Mouse (Mus musculus): ENCODE measurements around the gene Urah.

The Urah gene

DNA sequence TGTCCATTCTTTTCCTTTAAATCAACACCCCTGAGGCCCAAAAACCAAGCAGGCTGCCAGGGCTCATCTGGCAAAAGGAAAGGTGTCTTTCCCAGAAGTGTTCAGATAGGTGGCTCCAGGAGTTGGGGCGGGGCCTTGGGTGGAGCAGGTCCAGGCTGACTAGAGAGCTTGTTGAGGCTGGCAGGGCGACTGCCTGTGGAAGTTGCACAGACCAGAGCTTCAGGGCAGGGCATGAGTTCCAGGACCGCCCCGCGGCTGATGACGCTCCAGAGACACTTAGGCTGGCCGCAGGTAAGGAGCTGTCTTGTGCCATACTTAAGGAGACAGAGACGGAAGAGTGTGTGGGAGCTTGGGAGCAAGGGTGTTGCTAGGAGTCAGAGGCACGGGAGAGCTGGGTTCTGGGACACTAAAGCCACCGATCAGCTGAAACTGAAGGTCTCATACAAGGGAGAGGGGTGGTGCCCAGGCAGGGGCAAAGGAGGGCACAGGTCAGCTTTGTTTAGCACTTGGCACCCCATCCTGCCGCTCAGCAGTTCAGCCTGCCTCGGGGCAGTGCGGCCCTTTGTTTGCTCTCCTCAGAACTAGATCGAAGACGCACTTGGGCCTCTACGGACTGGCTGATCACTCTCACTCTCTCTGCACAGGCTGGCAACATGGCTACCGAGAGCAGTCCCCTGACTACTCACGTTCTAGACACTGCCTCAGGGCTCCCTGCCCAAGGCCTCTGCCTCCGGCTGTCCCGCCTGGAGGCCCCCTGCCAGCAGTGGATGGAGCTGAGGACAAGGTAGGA lies at the start of gene Urah:
Gene Urah (plus strand): TSS at position 51 of the 790 bp plus-strand sequence.
- peak; percentile 74 for DNase-seq (ENCODE audit: low spot score)

- no peak for DNase-seq (ENCODE audit: low spot score)
These were observed 47.3 kb upstream of the Urah start, which contains the start of gene Syce1 for GRCm38 (mm10) chr7:140787406-140788052. Gene Syce1, minus strand, starts transcription at chr7:140787852.

GRCm38 (mm10) chr7:140788053-140788435 lies 46.8 kb upstream of the Urah start:
- no peak for DNase-seq (ENCODE audit: low spot score)

DNA sequence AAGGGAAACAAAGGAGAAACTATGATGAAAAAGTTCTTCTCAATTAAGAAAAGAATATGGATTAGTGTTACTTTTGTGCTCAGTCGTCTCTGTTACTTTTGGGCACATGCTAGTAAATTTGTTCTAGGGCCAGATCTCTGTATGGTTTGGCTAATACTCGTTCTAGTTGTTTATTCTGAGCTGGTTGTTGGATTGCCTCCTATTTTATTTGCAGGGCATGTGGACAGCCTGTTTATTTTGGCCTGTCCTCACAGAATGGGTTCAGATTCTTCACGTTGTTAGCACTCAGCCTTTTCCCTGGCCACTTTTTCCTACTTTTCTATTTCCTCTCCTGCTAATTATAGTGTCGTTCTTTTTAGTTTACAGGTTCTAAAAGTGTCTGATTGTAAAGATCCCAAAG lies 41.3 kb upstream of the Urah start:
- no peak for DNase-seq (ENCODE audit: low spot score)

DNA sequence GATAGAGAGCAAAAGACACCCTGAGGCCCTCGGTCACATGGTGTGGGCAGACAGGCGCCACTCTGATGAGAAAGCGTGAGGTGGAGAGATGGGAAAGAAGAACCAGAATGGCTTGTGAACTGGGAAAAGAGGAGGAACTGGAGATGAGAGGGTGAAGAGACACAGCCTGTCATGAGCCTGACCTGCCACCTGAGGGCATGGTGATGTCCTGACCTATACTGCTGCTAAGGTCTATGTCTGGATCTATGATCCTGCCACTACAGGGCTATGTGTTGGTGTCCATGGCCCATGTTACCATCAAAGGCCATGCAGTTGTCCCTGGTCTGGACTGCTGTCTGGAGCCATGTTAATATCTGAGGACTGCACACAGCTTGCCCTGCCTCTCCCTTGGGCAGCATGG lies 37.2 kb upstream of the Urah start:
- no peak for DNase-seq (ENCODE audit: low spot score)

DNA sequence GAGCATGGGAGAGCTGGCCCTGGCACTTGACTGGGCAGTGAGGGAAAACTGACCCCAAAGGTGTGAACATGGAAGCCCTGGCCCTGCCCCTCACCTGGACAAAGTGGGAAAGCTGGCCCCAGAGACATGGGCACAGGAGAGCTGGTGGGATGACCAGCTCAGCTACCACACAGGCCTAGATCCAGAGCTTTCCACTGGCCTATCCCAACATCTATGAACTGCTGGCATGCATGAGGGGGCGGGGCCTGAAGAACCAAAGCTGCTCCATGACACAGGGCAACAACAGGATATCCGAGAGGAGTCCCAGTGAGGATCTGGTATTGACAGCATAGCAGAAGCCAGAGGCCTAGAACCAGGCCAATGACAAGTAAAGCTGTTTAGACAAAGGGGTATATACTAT lies 36.6 kb upstream of the Urah start:
- DNase-seq (ENCODE audit: low spot score) = no peak

GRCm38 (mm10) chr7:140802629-140803028 lies 32.2 kb upstream of the Urah start:
- no peak for DNase-seq (ENCODE audit: low spot score)

- peak; percentile 59 for DNase-seq (ENCODE audit: low spot score)
These were observed 29.1 kb upstream of the Urah start for GRCm38 (mm10) chr7:140805704-140806103.

DNA sequence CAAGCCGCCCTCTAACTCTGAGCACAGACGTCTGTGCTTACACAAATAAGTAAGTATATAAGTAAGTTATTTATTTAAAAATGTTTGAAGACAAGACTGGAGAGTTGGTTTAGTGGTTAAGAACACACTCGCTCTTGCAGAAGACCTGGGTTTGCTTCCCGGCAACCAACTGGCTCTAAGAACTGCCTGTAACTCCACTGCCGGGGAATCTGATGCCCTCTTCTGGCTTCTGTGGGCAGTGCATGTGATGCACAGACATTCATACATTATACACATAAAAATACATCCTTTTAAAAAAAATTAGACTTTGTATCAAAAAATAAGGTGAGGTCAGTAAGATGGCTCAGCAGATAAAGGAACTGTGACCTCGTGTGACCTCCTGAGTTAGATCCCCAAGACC lies 24.3 kb upstream of the Urah start:
- DNase-seq (ENCODE audit: low spot score) = no peak

- no peak for DNase-seq (ENCODE audit: low spot score)
These were observed 23.1 kb upstream of the Urah start for GRCm38 (mm10) chr7:140811714-140812113.

- no peak for DNase-seq (ENCODE audit: low spot score)
These were observed 22.0 kb upstream of the Urah start for GRCm38 (mm10) chr7:140812850-140813249.

DNA sequence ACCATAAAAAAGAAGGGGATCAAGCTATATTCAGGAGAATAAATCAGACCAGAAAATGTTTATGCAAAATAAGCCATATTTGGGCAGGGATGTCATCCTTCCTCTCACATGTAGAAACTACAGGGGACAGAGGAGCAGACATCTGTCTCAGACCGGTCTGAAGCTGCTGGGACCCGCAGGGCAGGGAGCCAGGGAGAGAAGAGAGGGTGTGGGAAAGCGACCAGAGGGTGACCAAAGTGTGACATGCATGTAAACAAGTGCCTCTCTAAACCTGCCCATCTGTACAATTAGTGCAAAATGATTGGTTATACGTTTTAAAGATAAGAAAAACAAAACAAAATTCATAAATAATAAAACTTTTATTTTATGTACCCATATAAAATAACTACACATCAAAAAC lies 14.6 kb upstream of the Urah start:
- no peak for DNase-seq (ENCODE audit: low spot score)

GRCm38 (mm10) chr7:140821305-140821652 lies 13.5 kb upstream of the Urah start:
- DNase-seq (ENCODE audit: low spot score) = no peak

DNA sequence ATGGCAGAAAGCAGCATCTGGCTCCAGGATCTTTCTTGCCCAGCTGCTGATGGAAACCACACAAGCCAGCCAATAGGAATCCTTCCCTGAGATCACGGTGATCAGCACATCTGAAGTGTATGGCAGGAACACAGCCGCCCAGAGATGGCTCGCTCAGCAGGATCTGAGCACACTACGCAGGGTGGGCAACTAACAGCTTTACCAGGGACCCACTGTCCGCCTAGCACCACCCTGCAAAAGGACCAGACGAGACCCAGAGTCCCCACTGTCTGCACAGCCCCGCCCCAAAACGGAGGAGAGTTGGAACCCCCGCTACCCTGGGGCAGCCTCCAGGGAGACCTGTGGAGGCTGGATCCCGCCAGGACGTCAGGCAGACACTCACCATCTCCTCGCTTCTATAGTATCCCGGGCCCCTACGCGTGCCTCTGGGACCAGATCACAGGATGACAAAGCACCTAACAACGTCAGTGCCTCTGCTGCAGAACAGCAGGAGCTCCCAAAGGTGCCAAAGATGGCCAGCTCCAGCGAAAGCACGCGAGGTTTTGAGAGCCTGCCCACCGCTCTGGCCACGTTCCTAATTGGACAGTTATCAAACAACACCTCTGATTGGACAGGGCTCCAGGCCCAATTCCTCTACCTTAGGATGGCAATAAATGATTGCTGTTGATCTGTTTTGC lies 13.0 kb upstream of the Urah start, which contains the start of gene Zfp941:
Gene Zfp941 (minus strand): TSS at position 526 of the 677 bp plus-strand sequence.
- DNase-seq (ENCODE audit: low spot score) = no peak

DNA sequence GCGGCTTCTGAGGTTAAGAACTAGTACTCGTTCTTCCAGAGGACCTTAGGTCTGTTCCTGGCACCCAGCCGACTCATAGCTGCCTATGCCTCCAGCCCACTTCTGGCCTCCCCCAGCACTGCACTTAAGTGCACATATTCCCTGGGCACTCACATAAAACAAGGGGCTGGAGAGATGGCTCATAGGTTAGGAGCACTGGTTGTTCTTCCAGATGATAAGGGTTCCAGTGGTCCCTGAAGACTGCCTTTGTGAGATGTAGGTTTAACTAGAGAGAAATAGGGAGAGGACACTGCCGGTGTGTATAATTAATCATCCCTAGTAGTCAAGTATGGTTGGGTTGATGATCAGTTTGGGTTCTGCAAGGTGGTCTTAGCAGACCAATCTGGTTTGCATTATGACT lies 12.1 kb upstream of the Urah start:
- no peak for DNase-seq (ENCODE audit: low spot score)

GRCm38 (mm10) chr7:140828171-140828881 lies 6.5 kb upstream of the Urah start:
- DNase-seq (ENCODE audit: low spot score) = peak; percentile 60

DNA sequence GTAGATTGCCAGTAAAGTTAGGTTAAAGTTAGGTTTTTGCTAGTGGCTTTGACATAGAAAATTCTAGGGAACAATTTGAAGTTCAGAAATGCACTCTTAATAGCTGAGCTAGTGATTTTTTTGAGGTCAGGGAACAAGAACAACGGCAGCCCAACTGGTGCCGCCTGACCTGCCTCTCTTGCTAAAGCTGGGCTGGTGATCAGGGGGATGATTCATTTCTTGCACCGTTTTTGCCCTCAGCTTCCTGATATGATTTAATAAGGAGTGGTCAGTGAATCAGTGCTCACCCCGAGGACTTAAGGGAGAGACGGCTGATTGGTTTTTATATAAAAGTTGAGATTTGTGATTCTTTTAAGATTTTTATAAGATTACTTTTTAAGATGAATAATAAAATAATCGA lies 3.4 kb upstream of the Urah start:
- DNase-seq (ENCODE audit: low spot score) = no peak

DNA sequence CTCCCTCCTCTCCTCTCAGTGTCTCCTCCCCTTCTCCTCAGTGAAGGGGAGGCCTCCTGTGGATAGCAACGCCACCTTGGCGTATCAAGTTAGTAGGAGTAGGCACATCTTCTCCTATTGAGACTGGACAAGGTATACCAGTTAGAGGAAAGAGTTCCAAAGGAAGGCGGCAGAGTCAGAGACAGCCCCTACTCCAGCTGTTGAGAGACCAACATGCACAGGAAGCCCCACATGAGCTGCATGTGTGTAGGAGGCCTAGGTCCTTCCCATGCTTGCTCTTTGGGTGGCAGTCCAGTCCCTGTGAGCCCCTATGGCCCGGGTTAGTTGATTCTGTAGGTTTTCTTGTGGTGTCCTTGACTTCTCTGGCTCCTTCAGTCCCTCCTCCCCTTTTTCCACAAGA lies 1.5 kb upstream of the Urah start:
- DNase-seq (ENCODE audit: low spot score) = no peak

DNA sequence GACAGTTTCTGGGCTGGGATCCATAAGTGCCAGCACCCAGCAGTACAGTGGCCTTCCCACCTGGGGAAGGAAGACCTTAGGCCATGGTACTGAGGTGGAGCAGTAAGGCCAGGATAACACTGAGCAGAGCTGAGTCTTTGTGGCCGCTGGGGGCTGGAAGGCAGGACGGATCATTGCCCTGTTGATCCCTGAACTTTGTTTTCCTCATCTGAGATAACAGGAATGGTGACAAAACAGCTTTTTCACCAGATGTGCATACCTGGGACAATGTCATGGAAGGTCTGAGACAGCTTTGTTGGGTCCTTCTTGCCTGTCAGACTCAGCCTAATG lies 905 bp downstream of the Urah start:
- DNase-seq (ENCODE audit: low spot score) = no peak

DNA sequence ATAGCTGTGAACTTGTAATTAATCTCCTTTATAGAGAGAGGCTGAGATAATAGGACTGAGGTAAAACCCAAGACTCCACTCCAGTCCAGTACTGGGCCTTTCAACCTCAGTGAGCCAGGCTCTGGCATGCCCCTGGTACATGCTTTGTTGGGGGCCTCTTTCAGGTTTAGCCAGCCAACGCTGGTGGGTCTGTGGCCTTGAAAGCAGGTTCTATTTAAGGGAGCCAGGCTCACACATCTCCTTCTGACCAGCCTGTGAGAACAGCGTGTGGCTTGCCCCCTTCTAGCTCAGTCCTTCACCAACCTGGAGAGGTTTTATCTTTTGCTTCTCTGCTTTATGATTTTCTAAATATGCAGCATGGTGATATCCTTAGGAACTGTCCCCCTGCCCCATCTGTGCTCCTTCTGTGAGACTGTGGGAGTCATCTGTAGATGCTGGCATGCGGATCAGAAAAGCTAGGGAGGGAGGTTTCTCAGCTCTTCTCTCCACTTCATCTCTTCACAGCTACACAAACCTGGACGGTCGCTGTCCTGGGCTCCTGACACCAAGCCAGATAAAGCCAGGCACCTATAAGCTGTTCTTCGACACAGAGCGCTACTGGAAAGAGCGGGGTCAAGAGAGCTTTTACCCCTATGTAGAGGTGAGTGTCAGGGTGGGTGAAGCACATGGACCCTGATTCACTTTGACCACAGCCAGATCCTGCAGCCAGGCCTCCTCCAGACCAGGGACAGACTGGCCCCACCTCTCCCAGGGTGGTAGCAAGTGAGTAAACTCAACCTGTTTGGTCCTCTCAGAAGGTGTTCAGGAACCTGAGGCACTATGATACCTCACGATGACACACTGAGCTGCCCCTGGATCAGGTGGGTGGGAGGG lies 1.7 kb downstream of the Urah start:
- DNase-seq (ENCODE audit: low spot score) = no peak

GRCm38 (mm10) chr7:140839556-140839955 lies 4.7 kb downstream of the Urah start:
- DNase-seq (ENCODE audit: low spot score) = no peak

Measured in lung, postnatal 25 days (tissue).